Mouse (Mus musculus): Measurements from ENCODE around the gene Yipf1. TPM values are rescaled to one million over a fixed set of nuclear protein-coding genes. Genes with fewer than 3 reads are reported as not detected.
"Not testable (repeated sequence)": the region's sequence is repeated elsewhere in the genome, so short reads cannot be mapped to it uniquely, and the experiment has no call there.

Gene Yipf1
- total and polyA plus RNA-seq, 2 experiments from 2014 or later, result 69.1 to 72.1 TPM

DNA sequence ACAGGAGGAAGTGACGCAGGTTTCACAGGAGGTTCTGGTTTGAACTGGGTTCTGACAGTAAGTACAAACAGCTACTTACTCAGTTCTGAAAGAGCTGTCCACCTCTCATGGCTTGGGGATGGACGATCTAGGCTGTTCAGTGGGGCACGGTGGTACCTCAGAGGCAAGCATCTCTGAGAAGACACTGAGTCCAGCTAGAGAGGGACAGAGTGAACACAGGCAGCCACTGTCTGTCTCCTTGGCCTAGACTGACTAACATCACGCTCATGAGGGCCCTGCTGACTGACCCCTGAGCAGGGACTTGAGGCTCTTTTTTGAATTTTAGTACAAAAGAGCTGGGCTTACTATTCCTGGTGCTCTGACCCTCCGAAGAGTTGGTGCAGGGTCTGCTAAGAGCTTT lies 40.0 kb downstream of the Yipf1 start:
- no peak overlapping the region for H3K9ac ChIP-seq (replicated peaks; ENCODE audit: low read length)
- H3K4me2 ChIP-seq (ENCODE audit: low read depth, low read length), result no peak overlapping the region
- 86% methylated on average over 5 of the region's 5 CpGs for WGBS
- H3K27ac ChIP-seq, result no peak overlapping the region
- ATAC-seq (no peak), DNase-seq (ENCODE audit: low spot score) (no peak)
- no peak overlapping the region for H3K4me3 ChIP-seq (ENCODE audit: low read length)
- H3K4me1 ChIP-seq (ENCODE audit: insufficient read depth, low read length), result no peaks in the 10 kb centered on the region
- TF ChIP-seq CTCF (IDR thresholded peaks at IDR 0.05; ENCODE audit: low read depth), result no peak
- peaks cover 3% of the 10 kb centered on the region; the same call in 1 of the 2 replicates for H3K36me3 ChIP-seq (ENCODE audit: insufficient read depth, low read length)
- H3K9me3 ChIP-seq (ENCODE audit: low read length), result no peaks in the 10 kb centered on the region
- no peaks in the 10 kb centered on the region for H3K27me3 ChIP-seq (ENCODE audit: insufficient read depth, low read length)

DNA sequence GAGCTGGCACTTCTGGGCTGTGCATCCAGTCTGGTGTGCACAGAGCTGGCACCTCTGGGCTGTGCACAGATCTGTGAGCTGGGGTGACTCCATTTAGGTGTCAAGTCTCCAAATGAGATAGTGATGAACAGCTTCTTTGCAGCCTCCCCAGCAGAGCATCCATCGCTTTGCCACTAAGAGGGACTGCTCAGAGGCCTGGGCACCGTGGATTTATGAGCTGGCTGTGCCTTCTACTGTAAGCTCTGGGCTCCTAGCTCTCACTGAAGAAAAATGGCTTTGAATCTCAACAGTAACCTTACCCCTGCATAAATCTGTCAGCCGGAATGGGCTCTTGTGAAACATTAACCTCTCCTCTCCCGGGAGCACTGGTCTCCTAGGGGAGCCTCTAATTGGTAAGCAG lies 40.4 kb downstream of the Yipf1 start:
- WGBS, result 47% methylated on average over 4 of the region's 4 CpGs

DNA sequence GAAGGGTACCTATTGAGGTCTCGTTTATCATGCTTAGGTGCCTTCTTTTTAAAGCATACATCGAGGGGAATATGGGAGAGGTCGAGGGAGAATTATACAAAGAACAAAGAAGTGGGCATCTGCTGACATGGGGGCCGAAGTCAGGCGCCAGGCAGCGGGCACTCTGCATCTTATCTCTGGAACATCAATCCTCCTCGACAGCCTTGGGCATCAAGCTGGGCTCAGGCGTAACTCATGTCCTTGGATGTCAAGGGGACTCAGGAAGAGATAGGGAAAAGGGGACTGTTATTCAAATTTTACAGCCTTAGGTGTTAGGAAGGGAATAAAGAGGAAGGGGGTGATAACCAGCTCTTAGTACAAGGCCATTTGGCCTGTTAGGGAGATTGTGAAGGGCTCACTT lies 43.0 kb downstream of the Yipf1 start:
- not testable (repeated sequence) for H3K36me3 ChIP-seq (ENCODE audit: insufficient read depth, low read length); H3K4me1 ChIP-seq (ENCODE audit: insufficient read depth, low read length); H3K9ac ChIP-seq (replicated peaks; ENCODE audit: low read length); H3K4me2 ChIP-seq (ENCODE audit: low read depth, low read length); H3K27me3 ChIP-seq (ENCODE audit: insufficient read depth, low read length); H3K27ac ChIP-seq; DNase-seq (ENCODE audit: low spot score); H3K4me3 ChIP-seq (ENCODE audit: low read length); H3K9me3 ChIP-seq (ENCODE audit: low read length); ATAC-seq
- 78% methylated on average over 8 of the region's 8 CpGs for WGBS

More for the DNA sequence above, 40.4 kb downstream of the Yipf1 start:
- Histone ChIP-seq H3K4me3 (ENCODE audit: low read length) (no peak overlapping the region), H3K4me1 (ENCODE audit: insufficient read depth, low read length) (no peaks in the 10 kb centered on the region), H3K9ac (replicated peaks; ENCODE audit: low read length) (no peak overlapping the region), H3K27me3 (ENCODE audit: insufficient read depth, low read length) (no peaks in the 10 kb centered on the region), H3K36me3 (ENCODE audit: insufficient read depth, low read length) (peaks cover 6% of the 10 kb centered on the region; the same call in 1 of the 2 replicates), H3K27ac (no peak overlapping the region), H3K4me2 (ENCODE audit: low read depth, low read length) (no peak overlapping the region), H3K9me3 (ENCODE audit: low read length) (no peaks in the 10 kb centered on the region)
- TF ChIP-seq CTCF (IDR thresholded peaks at IDR 0.05; ENCODE audit: low read depth), result no peak
- DNase-seq (ENCODE audit: low spot score), result no peak
- ATAC-seq, result no peak

DNA sequence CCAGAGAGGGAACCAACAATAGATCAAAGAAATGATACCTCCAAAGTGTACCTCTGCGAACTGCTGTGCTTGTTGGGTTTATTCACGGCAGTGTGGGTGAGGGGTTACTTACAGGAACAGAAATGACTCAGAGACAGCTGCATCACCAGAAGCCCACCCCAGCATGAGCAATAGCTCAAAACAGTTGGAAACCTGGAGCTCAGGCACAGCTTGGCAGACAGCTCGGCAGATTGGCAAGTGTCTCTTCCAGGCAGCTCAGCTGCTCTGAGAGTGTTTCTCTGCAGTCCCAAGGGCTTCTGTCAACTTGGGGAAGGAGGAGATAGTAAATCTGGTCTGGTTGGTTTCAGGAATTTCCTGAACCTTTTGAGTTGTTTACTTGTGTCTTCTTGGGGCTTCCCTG lies 44.3 kb downstream of the Yipf1 start:
- peaks cover 6% of the 10 kb centered on the region; the same call in 1 of the 2 replicates for H3K36me3 ChIP-seq (ENCODE audit: insufficient read depth, low read length)
- H3K27ac ChIP-seq, result no peak overlapping the region
- H3K9me3 ChIP-seq (ENCODE audit: low read length), result no peaks in the 10 kb centered on the region
- H3K4me2 ChIP-seq (ENCODE audit: low read depth, low read length), result no peak overlapping the region
- peak; percentile 40 for DNase-seq (ENCODE audit: low spot score)
- WGBS, result 74% methylated on average over 3 of the region's 3 CpGs
- H3K4me1 ChIP-seq (ENCODE audit: insufficient read depth, low read length), result no peaks in the 10 kb centered on the region
- H3K27me3 ChIP-seq (ENCODE audit: insufficient read depth, low read length), result no peaks in the 10 kb centered on the region
- no peak for ATAC-seq
- TF ChIP-seq CTCF (IDR thresholded peaks at IDR 0.05; ENCODE audit: low read depth), result no peak
- H3K9ac ChIP-seq (replicated peaks; ENCODE audit: low read length), result no peak overlapping the region
- H3K4me3 ChIP-seq (ENCODE audit: low read length), result no peak overlapping the region

DNA sequence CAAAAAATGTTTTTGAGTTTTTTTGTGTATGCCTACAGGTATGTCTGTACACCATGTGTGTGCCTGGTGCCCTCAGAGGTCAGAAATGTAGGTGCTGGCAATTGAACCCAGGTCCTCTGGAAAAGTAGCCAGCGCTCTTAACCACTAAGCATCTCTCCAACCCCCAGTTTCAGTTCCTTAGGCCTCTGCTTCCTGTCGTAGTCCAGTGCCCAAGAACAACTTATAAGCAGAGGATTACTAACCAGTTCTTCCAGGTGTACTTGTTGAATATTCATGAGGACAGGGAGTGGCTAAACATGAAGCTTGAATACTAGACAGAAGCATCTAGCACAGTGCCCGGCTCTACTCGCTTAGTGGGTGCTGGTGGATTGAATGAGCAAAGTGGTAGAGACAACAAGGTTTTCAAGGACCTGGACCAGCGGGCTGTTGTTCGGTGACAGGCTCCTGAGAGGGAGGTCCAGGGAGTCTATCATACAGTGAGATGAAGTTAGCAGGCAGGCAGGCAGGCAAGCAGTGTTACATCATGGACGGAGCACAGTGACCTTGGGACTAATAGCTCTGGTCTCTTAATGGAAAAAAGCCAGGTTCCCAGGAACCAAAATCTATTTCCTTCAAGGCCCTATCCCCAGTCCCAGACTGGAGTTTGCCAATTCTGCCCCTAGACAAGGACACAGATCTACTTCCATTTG lies 46.4 kb downstream of the Yipf1 start:
- no peak for TF ChIP-seq CTCF (IDR thresholded peaks at IDR 0.05; ENCODE audit: low read depth)
- no peak overlapping the region for H3K9ac ChIP-seq (replicated peaks; ENCODE audit: low read length)
- no peak overlapping the region for H3K4me3 ChIP-seq (ENCODE audit: low read length)
- peaks cover 6% of the 10 kb centered on the region; the same call in 1 of the 2 replicates for H3K36me3 ChIP-seq (ENCODE audit: insufficient read depth, low read length)
- no peaks in the 10 kb centered on the region for H3K27me3 ChIP-seq (ENCODE audit: insufficient read depth, low read length)
- H3K4me2 ChIP-seq (ENCODE audit: low read depth, low read length), result no peak overlapping the region
- H3K4me1 ChIP-seq (ENCODE audit: insufficient read depth, low read length), result no peaks in the 10 kb centered on the region
- no peaks in the 10 kb centered on the region for H3K9me3 ChIP-seq (ENCODE audit: low read length)
- no peak for ATAC-seq
- H3K27ac ChIP-seq, result no peak overlapping the region
- WGBS, result 83% methylated on average over 7 of the region's 7 CpGs
- DNase-seq (ENCODE audit: low spot score), result no peak

DNA sequence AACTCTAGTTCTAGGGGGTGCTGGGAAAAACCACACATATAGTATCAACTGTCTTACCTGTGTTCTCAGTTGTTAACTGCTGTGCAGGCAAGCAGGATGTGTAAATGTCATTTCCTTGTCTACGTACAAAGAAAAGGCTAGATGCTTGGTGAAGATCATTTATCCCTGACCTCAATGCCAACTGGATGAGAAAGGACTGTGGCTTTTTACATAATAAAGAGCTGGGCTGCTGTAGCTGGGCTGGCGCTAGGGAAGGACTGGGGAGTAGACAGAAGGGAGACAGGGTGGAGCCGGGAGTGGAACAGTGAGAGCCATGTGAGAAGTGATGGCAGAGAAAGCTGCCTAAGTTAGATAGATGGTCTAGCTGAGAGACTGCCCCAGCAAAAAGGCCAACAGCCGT lies 48.6 kb downstream of the Yipf1 start:
- WGBS, result 43% methylated on average over 4 of the region's 4 CpGs
- H3K4me1 ChIP-seq (ENCODE audit: insufficient read depth, low read length), result no peaks in the 10 kb centered on the region

DNA sequence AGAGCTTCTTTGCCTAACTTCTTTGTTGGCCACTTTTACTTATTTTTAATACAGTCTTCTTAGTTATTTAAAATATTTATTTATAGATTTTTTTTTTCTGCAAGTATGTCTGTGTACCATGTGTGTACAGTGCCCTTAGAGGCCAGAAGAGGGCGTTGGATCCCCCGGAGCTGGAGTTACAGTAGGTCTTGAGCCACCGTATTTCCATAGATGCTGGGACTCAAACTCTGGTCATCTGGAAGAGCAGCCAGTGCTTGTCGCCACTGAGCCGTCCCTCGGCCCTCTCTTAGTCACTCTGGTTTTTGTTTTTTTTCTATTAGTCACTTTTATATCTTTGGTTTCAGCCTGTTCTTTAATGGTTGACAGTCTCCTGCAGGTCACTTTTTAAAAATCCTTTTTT lies 49.4 kb downstream of the Yipf1 start:
- H3K36me3 ChIP-seq (ENCODE audit: insufficient read depth, low read length), result peaks cover 6% of the 10 kb centered on the region; the same call in 1 of the 2 replicates
- no peak overlapping the region for H3K27ac ChIP-seq
- no peaks in the 10 kb centered on the region for H3K9me3 ChIP-seq (ENCODE audit: low read length)
- no peak for DNase-seq (ENCODE audit: low spot score)
- H3K27me3 ChIP-seq (ENCODE audit: insufficient read depth, low read length), result no peaks in the 10 kb centered on the region
- H3K9ac ChIP-seq (replicated peaks; ENCODE audit: low read length), result no peak overlapping the region
- H3K4me1 ChIP-seq (ENCODE audit: insufficient read depth, low read length), result no peaks in the 10 kb centered on the region
- H3K4me3 ChIP-seq (ENCODE audit: low read length), result no peak overlapping the region
- ATAC-seq, result no peak
- WGBS, result 81% methylated on average over 6 of the region's 6 CpGs
- peak; percentile 29; the same call in 1 of the 2 replicates for TF ChIP-seq CTCF (IDR thresholded peaks at IDR 0.05; ENCODE audit: low read depth)
- H3K4me2 ChIP-seq (ENCODE audit: low read depth, low read length), result no peak overlapping the region

More for the DNA sequence above, 48.6 kb downstream of the Yipf1 start:
- ATAC-seq, result no peak
- peaks cover 6% of the 10 kb centered on the region; the same call in 1 of the 2 replicates for H3K36me3 ChIP-seq (ENCODE audit: insufficient read depth, low read length)
- H3K4me2 ChIP-seq (ENCODE audit: low read depth, low read length), result no peak overlapping the region
- H3K27ac ChIP-seq, result no peak overlapping the region
- no peak overlapping the region for H3K4me3 ChIP-seq (ENCODE audit: low read length)
- H3K27me3 ChIP-seq (ENCODE audit: insufficient read depth, low read length), result no peaks in the 10 kb centered on the region
- no peak overlapping the region for H3K9ac ChIP-seq (replicated peaks; ENCODE audit: low read length)
- H3K9me3 ChIP-seq (ENCODE audit: low read length), result no peaks in the 10 kb centered on the region
- no peak for DNase-seq (ENCODE audit: low spot score)
- no peak for TF ChIP-seq CTCF (IDR thresholded peaks at IDR 0.05; ENCODE audit: low read depth)
